ENCODE assay signal across 8 mouse cellular contexts in genomic region chr8:86745935-86746441, GRCm38 (mm10). TPM values are rescaled to one million over a fixed set of nuclear protein-coding genes. Genes with fewer than 3 reads are reported as not detected.
DNase-seq lines count a peak whose midpoint lies in the region; ATAC-seq and TF ChIP-seq lines count a peak whose summit lies in the region.

No protein-coding gene starts in this region.

- H3K27me3 ChIP-seq in hindbrain, postnatal 0 days (ENCODE audit: insufficient read depth, low read length), result no peaks in the 10 kb centered on the region

- intact Hi-C loops in gastrocnemius, adult 2 months (cut with DNase I), result loop anchor here (2.0 to 5.0 kb wide), 2 partner anchors 51 to 124 kb away; partner anchors contain the start of gene Lonp2
- intact Hi-C loops in left cerebral cortex, adult 2 months (cut with DNase I), result loop anchor here (1.0 to 5.0 kb wide), 2 partner anchors 138 to 156 kb away; no protein-coding TSS in a partner anchor

- H3K27ac ChIP-seq in gastrocnemius, adult 2 months, result peak overlapping the region; percentile 98
- peak overlapping the region; percentile 97 for H3K27ac ChIP-seq in hindbrain, postnatal 0 days
- peak overlapping the region; percentile 97 for H3K27ac ChIP-seq in left cerebral cortex, adult 2 months
- peak overlapping the region; percentile 43 for H3K27ac ChIP-seq in macrophage

- ATAC-seq in hindbrain, postnatal 0 days, result peak; percentile 88

- H3K79me2 ChIP-seq in macrophage (ENCODE audit: inconsistent target), result peaks cover 43% of the 10 kb centered on the region

- no peaks in the 10 kb centered on the region for H3K36me3 ChIP-seq in hindbrain, postnatal 0 days (ENCODE audit: insufficient read depth, low read length)
- H3K36me3 ChIP-seq in macrophage (ENCODE audit: inconsistent target), result no peaks in the 10 kb centered on the region

- peak overlapping the region; percentile 99 for H3K9ac ChIP-seq in hindbrain, postnatal 0 days (replicated peaks; ENCODE audit: low read length)

- H3K4me1 ChIP-seq in hindbrain, postnatal 0 days (ENCODE audit: insufficient read depth, low read length), result 0 out of 2 replicates have a peak, but pooled peaks cover 12% of the 10 kb centered on the region

- no peaks in the 10 kb centered on the region for H3K9me3 ChIP-seq in hindbrain, postnatal 0 days (ENCODE audit: low read length)

- peak overlapping the region; percentile 79 for H3K4me3 ChIP-seq in gastrocnemius, adult 2 months
- peak overlapping the region; percentile 93 for H3K4me3 ChIP-seq in hindbrain, postnatal 0 days (ENCODE audit: low read length)
- peak overlapping the region; percentile 82 for H3K4me3 ChIP-seq in left cerebral cortex, adult 2 months
- peak overlapping the region; percentile 44 for H3K4me3 ChIP-seq in macrophage (ENCODE audit: inconsistent target)

- under 1% methylated on average over 62 of the region's 70 CpGs for WGBS in hindbrain, postnatal 0 days
- 2% methylated on average over 28 of the region's 70 CpGs for WGBS in macrophage (ENCODE audit: missing documents)

- DNase-seq in ZHBTc4 (ENCODE audit: low read depth, low spot score), result peak; percentile 94
- peak; percentile 92 to 96 for DNase-seq in cerebellum, postnatal 4 days (ENCODE audit: low spot score in 2 of 2)
- peak; percentile 98 for DNase-seq in gastrocnemius, adult 2 months
- DNase-seq in hindbrain, postnatal 0 days (ENCODE audit: low spot score), result peak; percentile 96
- peak; percentile 94 to 97 for DNase-seq in left cerebral cortex, adult 2 months (ENCODE audit: extremely low spot score in 1 of 2, low spot score in 2 of 2)
- peak; percentile 86 for DNase-seq in retina, postnatal 7 days (ENCODE audit: low read depth, low spot score)
- peak; percentile 89 to 95 for DNase-seq in urinary bladder, adult 18-20 months (ENCODE audit: low spot score in 2 of 2)

- TF ChIP-seq CTCF in gastrocnemius, adult 2 months (IDR thresholded peaks at IDR 0.05), result no peak
- no peak for TF ChIP-seq CTCF in hindbrain, postnatal 0 days (IDR thresholded peaks at IDR 0.05; ENCODE audit: low read depth)
- no peak; the same call in 1 of the 2 replicates for TF ChIP-seq CTCF in left cerebral cortex, adult 2 months (IDR thresholded peaks at IDR 0.05)

- peak overlapping the region; percentile 80 for H3K4me2 ChIP-seq in hindbrain, postnatal 0 days (ENCODE audit: low read depth, low read length)

RNA-seq across cellular contexts. Expression of gene Siah1a, which starts 0.3 kb away (rescaled TPM):
- 10 to 100 TPM in 1 of 2 experiments, 1 to 10 TPM in 1; 9.6 to 14.9 TPM for total RNA-seq in gastrocnemius, adult 2 months (2021)
- total RNA-seq in hindbrain, postnatal 0 days (2014; rRNA removed), result 69.7 and 70.9 TPM in 2 replicates
- 64.0 and 66.1 TPM in 2 replicates for polyA plus RNA-seq in hindbrain, postnatal 0 days (2015; fragmentation: Nextera tagmentation; extraction: Ambion mirVana)
- 10 to 100 TPM; 30.9 to 32.9 TPM for total RNA-seq in left cerebral cortex, adult 2 months (2021)
- 10 to 100 TPM in 25 of 26 experiments, 1 to 10 TPM in 1; 8.8 to 37.4 (median 16.0) TPM for total RNA-seq in macrophage (2018; cell fraction: chromatin; rRNA removed)
- total RNA-seq in macrophage (2018; cell fraction: cytosol; rRNA removed), result 10 to 100 TPM in 10 of 26 experiments, 1 to 10 TPM in 16; 7.4 to 15.4 (median 9.1) TPM
- total RNA-seq in macrophage (2018; cell fraction: nucleus; rRNA removed), result 10 to 100 TPM; 11.8 to 40.8 (median 25.1) TPM
- polyA plus RNA-seq in macrophage (2018), result 6.3 to 9.4 TPM (median 7.6 TPM) in 3 replicates

RNA-seq across cellular contexts. Expression of gene Gm10638, which starts 0.5 kb away (rescaled TPM):
- total RNA-seq in gastrocnemius, adult 2 months (2021), result 1 to 10 TPM; 4.9 to 5.3 TPM
- total RNA-seq in hindbrain, postnatal 0 days (2014; rRNA removed), result not detected in 2 replicates
- polyA plus RNA-seq in hindbrain, postnatal 0 days (2015; fragmentation: Nextera tagmentation; extraction: Ambion mirVana), result 6.7 TPM in 2 replicates
- 1 to 10 TPM; 3.0 to 3.8 TPM for total RNA-seq in left cerebral cortex, adult 2 months (2021)
- not detected for total RNA-seq in macrophage (2018; cell fraction: chromatin; rRNA removed)
- total RNA-seq in macrophage (2018; cell fraction: cytosol; rRNA removed), result under 1 TPM in 7 of 26 experiments, not detected in 19; 0.14 to 0.47 (median 0.22) TPM
- 1 to 10 TPM in 2 of 26 experiments, under 1 TPM in 5, not detected in 19; 0.61 to 1.2 (median 0.70) TPM for total RNA-seq in macrophage (2018; cell fraction: nucleus; rRNA removed)
- polyA plus RNA-seq in macrophage (2018), result not detected in 3 replicates

Comparison
In these comparisons a context has a peak if more than half of its experiments do, and no peak if none do; other contexts are left out.
1. Peak in every context shown above with its lines: DNase-seq, ATAC-seq, H3K4me3 ChIP-seq and H3K27ac ChIP-seq.
2. H3K27ac ChIP-seq: peak in every context shown above with its lines; median percentile 98 in gastrocnemius, adult 2 months; 97 in hindbrain, postnatal 0 days; 97 in left cerebral cortex, adult 2 months; 43 in macrophage.